Mouse (Mus musculus) induced T-regulatory cell, adult 2 months (primary cell): Measurements from ENCODE around the gene Olfr691.
"Not testable (repeated sequence)": the region's sequence is repeated elsewhere in the genome, so short reads cannot be mapped to it uniquely, and the experiment has no call there.

Experiments used
- DNase-seq: peaks from one replicate; pipeline ENCODE4 v3.0.0-alpha.2; 2012; ENCODE audit warnings: low read depth

The Olfr691 gene

GRCm38 (mm10) chr7:105342170-105342569 lies at the start of gene Olfr691:
Gene Olfr691 (minus strand): TSS chr7:105342270.
- no peak for DNase-seq

GRCm38 (mm10) chr7:105390236-105390635 lies 48.2 kb upstream of the Olfr691 start:
- no peak for DNase-seq

GRCm38 (mm10) chr7:105387696-105388095 lies 45.6 kb upstream of the Olfr691 start:
- no peak for DNase-seq

- no peak for DNase-seq
Observed at GRCm38 (mm10) chr7:105380329-105380728, 38.3 kb upstream of the Olfr691 start.

GRCm38 (mm10) chr7:105374866-105375265 lies 32.8 kb upstream of the Olfr691 start, which contains the start of gene Gm5901:
Gene Gm5901 (plus strand): TSS chr7:105375038.
- no peak for DNase-seq

- no peak for DNase-seq
Observed at GRCm38 (mm10) chr7:105373976-105374375, 31.9 kb upstream of the Olfr691 start.

GRCm38 (mm10) chr7:105373509-105373908 lies 31.4 kb upstream of the Olfr691 start:
- DNase-seq: no peak

GRCm38 (mm10) chr7:105372912-105373311 lies 30.8 kb upstream of the Olfr691 start:
- no peak for DNase-seq

GRCm38 (mm10) chr7:105368521-105368920 lies 26.5 kb upstream of the Olfr691 start:
- no peak for DNase-seq

GRCm38 (mm10) chr7:105367930-105368329 lies 25.9 kb upstream of the Olfr691 start, which contains the start of gene Olfr692:
Gene Olfr692 (plus strand): TSS chr7:105368230.
- no peak for DNase-seq

GRCm38 (mm10) chr7:105367268-105367667 lies 25.2 kb upstream of the Olfr691 start:
- no peak for DNase-seq

GRCm38 (mm10) chr7:105361713-105362112 lies 19.6 kb upstream of the Olfr691 start:
- no peak for DNase-seq

GRCm38 (mm10) chr7:105356487-105356886 lies 14.4 kb upstream of the Olfr691 start:
- not testable (repeated sequence) for DNase-seq

- DNase-seq: not testable (repeated sequence)
Observed at GRCm38 (mm10) chr7:105356064-105356463, 14.0 kb upstream of the Olfr691 start.

GRCm38 (mm10) chr7:105342752-105343151 lies 682 bp upstream of the Olfr691 start:
- no peak for DNase-seq

- no peak for DNase-seq
Observed at GRCm38 (mm10) chr7:105334004-105334403, 8.1 kb downstream of the Olfr691 start, which contains the start of gene Olfr690. Gene Olfr690 (minus strand): TSS chr7:105334104.

GRCm38 (mm10) chr7:105325302-105325701 lies 16.8 kb downstream of the Olfr691 start:
- no peak for DNase-seq

GRCm38 (mm10) chr7:105310865-105311264 lies 31.2 kb downstream of the Olfr691 start, which contains the start of gene Olfr689:
Gene Olfr689 (plus strand): TSS chr7:105311165.
- DNase-seq: no peak

GRCm38 (mm10) chr7:105290051-105290450 lies 52.0 kb downstream of the Olfr691 start:
- DNase-seq: no peak

- no peak for DNase-seq
Observed at GRCm38 (mm10) chr7:105287795-105288194, 54.3 kb downstream of the Olfr691 start, which contains the start of gene Olfr688. Gene Olfr688 (plus strand): TSS chr7:105288095.
